ENCODE assay signal across 9 mouse cellular contexts in genomic region chr7:58842818-58843217, GRCm38 (mm10).
A peak's percentile ranks its signal among the peaks of the same experiment; 100 is the strongest.
DNase-seq lines count a peak whose midpoint lies in the region; ATAC-seq and TF ChIP-seq lines count a peak whose summit lies in the region.
"Had no signal": no experiment of that assay in that cellular context is flagged by ENCODE, and none has a peak within 500 bp of the region (broad histone marks: within the 10 kb centered on the region; RNA-seq: fewer than 3 reads in every experiment).

No protein-coding gene starts in this region.

- ATAC-seq in kidney, postnatal 0 days (replicated peaks; ENCODE audit: low FRiP score, low read depth) = no peak
- ATAC-seq in heart, embryonic 16.5 days (replicated peaks; ENCODE audit: extremely low read depth, insufficient read depth, low FRiP score) = peak; percentile 47
- ATAC-seq: Patski had no signal

- H3K9me3 ChIP-seq in kidney, postnatal 0 days (replicated peaks; ENCODE audit: low read length) = no peaks in the 10 kb centered on the region
- H3K9me3 ChIP-seq in heart, embryonic 16.5 days (replicated peaks; ENCODE audit: control insufficient read depth, low read length) = no peaks in the 10 kb centered on the region

- H3ac ChIP-seq in myocyte (ENCODE audit: control insufficient read depth, insufficient read length) = no peak overlapping the region

- no peak overlapping the region for H3K4me2 ChIP-seq in kidney, postnatal 0 days (ENCODE audit: low read length)
- H3K4me2 ChIP-seq in heart, embryonic 16.5 days (ENCODE audit: low read depth, low read length) = peak overlapping the region; percentile 47
- H3K4me2 ChIP-seq in myocyte (ENCODE audit: low read depth) = peak overlapping the region; percentile 89

- no peaks in the 10 kb centered on the region for H3K27me3 ChIP-seq in kidney, postnatal 0 days (ENCODE audit: insufficient read depth, low read length)
- no peaks in the 10 kb centered on the region for H3K27me3 ChIP-seq in heart, embryonic 16.5 days (ENCODE audit: control insufficient read depth, insufficient read depth, low read length)
- no peaks in the 10 kb centered on the region for H3K27me3 ChIP-seq in myocyte (ENCODE audit: control insufficient read depth, insufficient read depth, insufficient read length)
- H3K27me3 ChIP-seq: Patski had no signal

- no peaks in the 10 kb centered on the region for H3K79me2 ChIP-seq in myocyte (ENCODE audit: control insufficient read depth, insufficient read depth)

- H3K4me1 ChIP-seq in kidney, postnatal 0 days (replicated peaks; ENCODE audit: insufficient read depth, low read length) = peaks cover 2% of the 10 kb centered on the region; the same call in 1 of the 2 replicates
- peaks cover 33% of the 10 kb centered on the region for H3K4me1 ChIP-seq in heart, embryonic 16.5 days (ENCODE audit: control insufficient read depth, insufficient read depth, low read length)
- H3K4me1 ChIP-seq in lung, adult 2 months (ENCODE audit: control insufficient read depth, insufficient read depth, low read length) = peaks cover 3% of the 10 kb centered on the region

- 0 out of 2 replicates have a peak overlapping the region, but pooled peaks have one; percentile 33 for H3K27ac ChIP-seq in kidney, postnatal 0 days
- peak overlapping the region; percentile 99 for H3K27ac ChIP-seq in heart, embryonic 16.5 days (ENCODE audit: low read length)

- no peak for TF ChIP-seq POLR2A in myocyte (IDR thresholded peaks at IDR 0.05; ENCODE audit: insufficient read length, low read depth)
- TF ChIP-seq POLR2A in lung, adult 2 months (IDR thresholded peaks at IDR 0.05; ENCODE audit: borderline replicate concordance, extremely low read depth, low read depth, low read length) = no peak

- 15% methylated on average over 3 of the region's 3 CpGs for WGBS in kidney, postnatal 0 days
- 3% methylated on average over 3 of the region's 3 CpGs for WGBS in heart, embryonic 16.5 days
- 46% methylated on average over 3 of the region's 3 CpGs for WGBS in lung, adult 2 months

- no peaks in the 10 kb centered on the region for H3K36me3 ChIP-seq in kidney, postnatal 0 days (ENCODE audit: insufficient read depth, low read length)
- H3K36me3 ChIP-seq in heart, embryonic 16.5 days (ENCODE audit: control insufficient read depth, insufficient read depth) = no peaks in the 10 kb centered on the region
- H3K36me3 ChIP-seq in myocyte (ENCODE audit: control insufficient read depth, insufficient read depth) = no peaks in the 10 kb centered on the region

- no peak overlapping the region for H3K9ac ChIP-seq in kidney, postnatal 0 days (ENCODE audit: low read depth, low read length)
- H3K9ac ChIP-seq in heart, embryonic 16.5 days (ENCODE audit: low read length) = peak overlapping the region; percentile 3; the same call in 1 of the 2 replicates

- TF ChIP-seq CTCF in kidney, postnatal 0 days (IDR thresholded peaks at IDR 0.05; ENCODE audit: low read depth) = no peak
- no peak for TF ChIP-seq CTCF in lung, adult 2 months (IDR thresholded peaks at IDR 0.05; ENCODE audit: insufficient read depth, low read length)

- DNase-seq in kidney, postnatal 0 days (ENCODE audit: low spot score) = peak; percentile 83
- DNase-seq in kidney, adult 18-20 months = no peak
- DNase-seq in cerebellum, postnatal 14 days = peak; percentile 9 to 55
- no peak for DNase-seq in gastrocnemius, postnatal 14 days
- DNase-seq in B cell, adult 2 months = no peak
- no peak for DNase-seq in lung, adult 2 months

- intact Hi-C loops in gastrocnemius, postnatal 14 days (cut with DNase I; ENCODE audit: low total_unique reads) = no loop called here

- H3K4me3 ChIP-seq in kidney, postnatal 0 days (replicated peaks; ENCODE audit: low read depth, low read length) = no peak overlapping the region
- H3K4me3 ChIP-seq in heart, embryonic 16.5 days (ENCODE audit: low read length) = no peak overlapping the region
- H3K4me3 ChIP-seq in myocyte = no peak overlapping the region
- no peak overlapping the region for H3K4me3 ChIP-seq in lung, adult 2 months (replicated peaks; ENCODE audit: extremely low read depth, low read depth, low read length)

TF ChIP-seq in myocyte, 11 proteins besides CTCF, POLR2A, EP300 and RAD21:
- TF ChIP-seq MYOG (IDR thresholded peaks at IDR 0.05; ENCODE audit: control insufficient read depth in 1 of 3, insufficient read depth in 1 of 3, insufficient read length in 2 of 3, low read depth in 2 of 3) (peak in 2 of 3 experiments; percentile 33 to 54), CEBPB (IDR thresholded peaks at IDR 0.05; ENCODE audit: insufficient read depth, poor library complexity, severe bottlenecking) (no peak), MAX (IDR thresholded peaks at IDR 0.05; ENCODE audit: low read depth) (no peak), POLR2AphosphoS2 (IDR thresholded peaks at IDR 0.05; ENCODE audit: insufficient read length, low read depth) (no peak), SRF (IDR thresholded peaks at IDR 0.05; ENCODE audit: control insufficient read depth, insufficient read length, low read depth) (no peak), TCF12 (IDR thresholded peaks at IDR 0.05; ENCODE audit: insufficient read depth, poor library complexity, severe bottlenecking) (peak; percentile 32), USF1 (IDR thresholded peaks at IDR 0.05; ENCODE audit: low read depth) (no peak), TCF3 (IDR thresholded peaks at IDR 0.05; ENCODE audit: insufficient read length, low read depth) (no peak), REST (IDR thresholded peaks at IDR 0.05; ENCODE audit: insufficient read depth, insufficient read length) (no peak), MYOD1 (IDR thresholded peaks at IDR 0.05; ENCODE audit: control insufficient read depth in 1 of 3, insufficient read length in 2 of 3, low read depth in 2 of 3) (peak in 2 of 3 experiments; percentile 6 to 28), E2F4 (IDR thresholded peaks at IDR 0.05; ENCODE audit: insufficient read depth) (no peak)

Comparison
In these comparisons a context has a peak if more than half of its experiments do, and no peak if none do; other contexts are left out.
1. DNase-seq: peak in kidney, postnatal 0 days (single experiment) and cerebellum, postnatal 14 days (2 of 2); none in kidney, adult 18-20 months (single experiment), gastrocnemius, postnatal 14 days (single experiment), B cell, adult 2 months (0 of 2) and lung, adult 2 months (single experiment).